Mouse (Mus musculus) embryonic facial prominence, embryonic 11.5 days (tissue): ENCODE results near the gene Snx29. TPM values are rescaled to one million over a fixed set of nuclear protein-coding genes. Genes with fewer than 3 reads are reported as not detected.

Experiments used
- ATAC-seq: fragments of 200-750 bp; cut with Nextera tagmentation; replicated peaks from 2 replicates; pipeline ENCODE4 v1.8.0; 2017; ENCODE audit warnings: low read depth; ENCODE audit not compliant: insufficient number of reproducible peaks, low FRiP score, low TSS enrichment
- DNase-seq: peaks from one replicate; pipeline ENCODE4 v3.0.0-alpha.2; 2015; ENCODE audit warnings: low spot score
- H3K27ac ChIP-seq: fragments of 300-500 bp; sonication (generic); replicated peaks from 2 replicates; pipeline ENCODE4 v1.5.1; 2014; ENCODE audit warnings: mild to moderate bottlenecking, low read depth, low read length, control low read depth
- H3K27me3 ChIP-seq: fragments of 300-500 bp; sonication (generic); 2 replicates; pipeline ENCODE4 v1.6.1; 2014; ENCODE audit warnings: mild to moderate bottlenecking, low read length, moderate library complexity, mixed read lengths; ENCODE audit not compliant: control insufficient read depth, insufficient read depth
- H3K36me3 ChIP-seq: fragments of 300-500 bp; sonication (generic); replicated peaks from 2 replicates; pipeline ENCODE4 v1.6.1; 2014; ENCODE audit warnings: low read depth, mild to moderate bottlenecking, low read length, moderate library complexity, mixed read lengths; ENCODE audit not compliant: control insufficient read depth, insufficient read depth
- H3K4me1 ChIP-seq: fragments of 300-500 bp; sonication (generic); 2 replicates; pipeline ENCODE4 v1.6.1; 2014; ENCODE audit warnings: low read length, mixed read lengths; ENCODE audit not compliant: control insufficient read depth, insufficient read depth
- H3K4me2 ChIP-seq: fragments of 300-500 bp; sonication (generic); 2 replicates; pipeline ENCODE4 v1.6.1; 2014; ENCODE audit warnings: low read depth, mild to moderate bottlenecking, control low read depth, low read length, moderate library complexity
- H3K4me3 ChIP-seq: fragments of 300-500 bp; sonication (generic); 2 replicates; pipeline ENCODE4 v1.5.1; 2014; ENCODE audit warnings: low read depth, low read length, control low read depth
- H3K9ac ChIP-seq: fragments of 300-500 bp; sonication (generic); replicated peaks from 2 replicates; pipeline ENCODE4 v1.6.1; 2014; ENCODE audit warnings: mild to moderate bottlenecking, control low read depth, low read length
- H3K9me3 ChIP-seq: fragments of 300-500 bp; sonication (generic); replicated peaks from 2 replicates; pipeline ENCODE4 v1.6.1; 2016; ENCODE audit warnings: mild to moderate bottlenecking, low read length, inconsistent platforms, mixed read lengths; ENCODE audit not compliant: control insufficient read depth
- WGBS: fragments of 180-500 bp; shearing (Covaris S2); extraction: QIAGEN DNeasy Blood & Tissue Kit; methylation state at CpG from one replicate; pipeline ENCODE4 v1.1.7; 2014; 5-methylcytosine and 5-hydroxymethylcytosine counted together
- polyA plus RNA-seq: library from polyadenylated mRNA; unstranded; fragments of >200 nt; fragmentation: Nextera tagmentation; extraction: Ambion mirVana; gene quantifications from 2 replicates; pipeline ENCODE4 v1.2.1, GENCODE M21; 2014

Gene Snx29
- polyA plus RNA-seq, 1 experiment from 2014 or later = 7.0 TPM

- no peak overlapping the region for H3K9ac ChIP-seq
- 85% methylated on average over 5 of the region's 5 CpGs for WGBS
These were observed 61.7 kb downstream of the Snx29 start for GRCm38 (mm10) chr16:11384361-11384760.

DNA sequence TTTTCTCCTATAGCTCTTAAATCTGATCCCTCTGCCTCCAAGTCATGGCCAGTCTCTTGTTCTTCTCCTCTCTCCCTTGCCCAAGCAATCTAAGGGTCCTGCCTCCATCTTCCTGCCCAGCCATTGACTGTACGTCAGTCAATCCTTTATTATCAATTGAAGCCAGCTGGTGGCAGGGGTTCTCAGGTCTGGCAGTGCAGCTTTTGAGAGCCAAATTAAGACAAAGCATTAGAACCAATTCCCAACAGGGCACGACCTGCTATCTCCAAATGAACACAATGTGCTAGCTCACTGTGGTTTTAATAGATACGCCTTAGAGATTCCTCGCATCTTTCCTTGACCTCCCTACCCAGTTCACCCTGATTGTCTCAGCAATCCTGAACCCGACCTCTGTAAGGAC is 62.4 kb downstream of the Snx29 start:
- H3K27ac ChIP-seq = no peak overlapping the region
- no peaks in the 10 kb centered on the region for H3K27me3 ChIP-seq
- ATAC-seq (no peak), DNase-seq (no peak)
- 63% methylated on average over 5 of the region's 5 CpGs for WGBS
- H3K4me2 ChIP-seq = no peak overlapping the region
- H3K9ac ChIP-seq = no peak overlapping the region
- H3K4me3 ChIP-seq = no peak overlapping the region
- no peaks in the 10 kb centered on the region for H3K36me3 ChIP-seq
- H3K4me1 ChIP-seq = no peaks in the 10 kb centered on the region
- H3K9me3 ChIP-seq = no peaks in the 10 kb centered on the region

More at GRCm38 (mm10) chr16:11384361-11384760, 61.7 kb downstream of the Snx29 start:
- no peak for ATAC-seq
- Histone ChIP-seq H3K4me2 (no peak overlapping the region), H3K9me3 (no peaks in the 10 kb centered on the region), H3K4me1 (no peaks in the 10 kb centered on the region), H3K36me3 (no peaks in the 10 kb centered on the region), H3K4me3 (no peak overlapping the region), H3K27ac (no peak overlapping the region), H3K27me3 (no peaks in the 10 kb centered on the region)
- DNase-seq = no peak

DNA sequence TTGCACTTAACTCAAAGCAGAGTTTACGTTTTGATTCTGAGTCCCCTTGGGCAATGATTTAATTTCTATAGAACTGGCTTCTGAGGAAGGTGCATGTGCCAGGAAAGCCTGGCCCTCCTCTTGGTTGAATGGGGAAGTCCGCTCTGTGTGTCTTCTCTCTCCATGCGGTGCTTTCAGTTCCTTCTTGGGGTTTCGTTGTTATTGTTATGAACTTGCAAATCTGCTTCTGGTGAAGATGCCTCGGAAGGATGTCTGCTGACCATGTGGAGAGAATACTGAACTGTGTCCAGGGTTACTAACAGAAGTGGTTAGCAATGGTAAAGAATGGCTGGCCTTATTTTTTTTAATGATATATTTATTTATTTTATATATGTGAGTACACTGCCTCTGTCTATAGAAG is 63.1 kb downstream of the Snx29 start:
- no peak for ATAC-seq
- Histone ChIP-seq H3K27ac (no peak overlapping the region), H3K9ac (no peak overlapping the region), H3K4me3 (no peak overlapping the region), H3K4me2 (no peak overlapping the region), H3K36me3 (no peaks in the 10 kb centered on the region), H3K9me3 (no peaks in the 10 kb centered on the region), H3K27me3 (no peaks in the 10 kb centered on the region), H3K4me1 (no peaks in the 10 kb centered on the region)
- WGBS = 85% methylated on average over 5 of the region's 5 CpGs
- no peak for DNase-seq

GRCm38 (mm10) chr16:11386221-11386620 is 63.5 kb downstream of the Snx29 start:
- no peaks in the 10 kb centered on the region for H3K4me1 ChIP-seq
- no peaks in the 10 kb centered on the region for H3K27me3 ChIP-seq

DNA sequence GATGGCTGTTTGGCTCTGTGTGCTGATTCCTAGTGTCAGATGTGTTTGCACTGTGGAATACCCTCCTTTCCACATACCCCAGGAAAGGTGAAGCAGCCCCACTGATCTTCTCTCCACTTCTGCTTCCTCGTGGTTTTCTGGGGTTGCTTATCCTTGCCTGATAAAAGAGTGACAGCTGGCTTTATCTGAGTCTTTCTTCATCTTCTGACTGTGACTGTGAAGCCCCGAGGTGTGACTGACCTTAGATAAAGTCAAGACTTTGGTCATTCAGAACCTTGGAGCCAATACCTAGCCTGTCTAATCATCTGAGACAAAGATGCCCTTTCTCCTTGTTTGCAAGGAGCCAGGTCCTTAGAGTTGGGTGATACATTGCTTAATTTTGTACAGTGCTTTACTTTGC is 65.4 kb downstream of the Snx29 start:
- no peak overlapping the region for H3K4me3 ChIP-seq
- WGBS = 62% methylated on average over 2 of the region's 2 CpGs
- DNase-seq (no peak), ATAC-seq (no peak)
- H3K27me3 ChIP-seq = no peaks in the 10 kb centered on the region
- no peaks in the 10 kb centered on the region for H3K9me3 ChIP-seq
- no peak overlapping the region for H3K4me2 ChIP-seq
- H3K9ac ChIP-seq = no peak overlapping the region
- H3K4me1 ChIP-seq = no peaks in the 10 kb centered on the region
- no peak overlapping the region for H3K27ac ChIP-seq
- H3K36me3 ChIP-seq = no peaks in the 10 kb centered on the region

More at GRCm38 (mm10) chr16:11386221-11386620, 63.5 kb downstream of the Snx29 start:
- Histone ChIP-seq H3K27ac (no peak overlapping the region), H3K9ac (no peak overlapping the region), H3K9me3 (no peaks in the 10 kb centered on the region), H3K4me2 (no peak overlapping the region), H3K36me3 (no peaks in the 10 kb centered on the region), H3K4me3 (no peak overlapping the region)
- DNase-seq (no peak), ATAC-seq (no peak)

DNA sequence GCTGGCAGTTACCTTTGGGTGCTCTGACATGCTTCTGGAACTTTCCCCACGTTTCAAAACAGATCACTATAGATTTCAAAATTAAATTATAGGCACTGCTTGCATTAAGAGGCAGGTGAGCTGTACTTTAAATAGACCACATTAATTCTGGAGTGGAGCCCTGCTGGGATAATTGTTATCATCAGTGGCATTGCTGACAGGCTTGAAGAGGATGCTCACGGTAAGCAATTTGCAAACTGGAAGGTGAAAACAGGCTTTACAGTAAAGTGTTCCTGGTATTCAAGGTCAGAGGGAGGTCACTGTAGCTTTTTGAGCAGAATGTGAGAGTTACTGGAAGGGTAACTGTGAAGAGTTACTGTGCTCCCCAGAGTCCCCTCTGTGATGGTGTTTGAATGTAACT is 66.6 kb downstream of the Snx29 start:
- H3K4me3 ChIP-seq = no peak overlapping the region
- H3K4me1 ChIP-seq = no peaks in the 10 kb centered on the region
- H3K9ac ChIP-seq = no peak overlapping the region
- H3K9me3 ChIP-seq = no peaks in the 10 kb centered on the region
- H3K4me2 ChIP-seq = no peak overlapping the region
- ATAC-seq (no peak), DNase-seq (no peak)
- H3K27me3 ChIP-seq = no peaks in the 10 kb centered on the region
- WGBS = 31% methylated on average over 2 of the region's 2 CpGs
- no peaks in the 10 kb centered on the region for H3K36me3 ChIP-seq
- H3K27ac ChIP-seq = no peak overlapping the region

GRCm38 (mm10) chr16:11396570-11396969 is 73.9 kb downstream of the Snx29 start:
- 61% methylated on average over 2 of the region's 2 CpGs for WGBS
- ATAC-seq = no peak
- Histone ChIP-seq H3K27me3 (no peaks in the 10 kb centered on the region), H3K4me1 (no peaks in the 10 kb centered on the region), H3K9ac (no peak overlapping the region), H3K36me3 (no peaks in the 10 kb centered on the region), H3K4me2 (no peak overlapping the region), H3K4me3 (no peak overlapping the region), H3K9me3 (no peaks in the 10 kb centered on the region), H3K27ac (no peak overlapping the region)
- DNase-seq = no peak

- Histone ChIP-seq H3K36me3 (no peaks in the 10 kb centered on the region), H3K4me1 (no peaks in the 10 kb centered on the region), H3K27me3 (no peaks in the 10 kb centered on the region), H3K27ac (no peak overlapping the region), H3K4me2 (no peak overlapping the region), H3K4me3 (no peak overlapping the region), H3K9ac (no peak overlapping the region), H3K9me3 (no peaks in the 10 kb centered on the region)
- DNase-seq = no peak
- no peak for ATAC-seq
- 91% methylated on average over 4 of the region's 4 CpGs for WGBS
These were observed 76.7 kb downstream of the Snx29 start for GRCm38 (mm10) chr16:11399386-11399785.
